ENCODE assay signal across 8 mouse cellular contexts in genomic region chr2:37442611-37443591, GRCm38 (mm10). TPM values are rescaled to one million over a fixed set of nuclear protein-coding genes. Genes with fewer than 3 reads are reported as not detected.
A peak's percentile ranks its signal among the peaks of the same experiment; 100 is the strongest.
DNase-seq lines count a peak whose midpoint lies in the region; ATAC-seq and TF ChIP-seq lines count a peak whose summit lies in the region.

Gene Zbtb26, minus strand, starts transcription at chr2:37443135.
Gene Zbtb6, minus strand, starts transcription at chr2:37443171.
Gene Rabgap1, plus strand, starts transcription at chr2:37443279.

- no peaks in the 10 kb centered on the region; the same call in 1 of the 2 replicates for H3K4me1 ChIP-seq in bone marrow, adult 2 months (ENCODE audit: control insufficient read depth, insufficient read depth, low read length)
- H3K4me1 ChIP-seq in embryonic facial prominence, embryonic 14.5 days (ENCODE audit: control insufficient read depth, insufficient read depth, low read length): peaks cover 16% of the 10 kb centered on the region
- H3K4me1 ChIP-seq in limb, embryonic 13.5 days: peaks cover 27% of the 10 kb centered on the region
- peaks cover 30% of the 10 kb centered on the region for H3K4me1 ChIP-seq in midbrain, embryonic 15.5 days

- H3K36me3 ChIP-seq in embryonic facial prominence, embryonic 14.5 days (ENCODE audit: control insufficient read depth, insufficient read depth, low read length): peaks cover 8% of the 10 kb centered on the region; the same call in 1 of the 2 replicates
- no peaks in the 10 kb centered on the region; the same call in 1 of the 2 replicates for H3K36me3 ChIP-seq in limb, embryonic 13.5 days
- no peaks in the 10 kb centered on the region for H3K36me3 ChIP-seq in midbrain, embryonic 15.5 days (replicated peaks)

- peak; percentile 98 for DNase-seq in A20 (ENCODE audit: low read depth, low spot score)
- DNase-seq in embryonic facial prominence, embryonic 14.5 days (ENCODE audit: low spot score): peak; percentile 98
- DNase-seq in heart, adult 8-10 months (ENCODE audit: low spot score): peak; percentile 98
- peak; percentile 97 for DNase-seq in kidney, adult 9 months
- peak; percentile 87 to 88 for DNase-seq in spleen, adult 18-20 months

- no peak; the same call in 1 of the 2 replicates for TF ChIP-seq POLR2A in bone marrow, adult 2 months (IDR thresholded peaks at IDR 0.05; ENCODE audit: borderline replicate concordance, control insufficient read depth, low read depth, low read length)

- H3K4me2 ChIP-seq in embryonic facial prominence, embryonic 14.5 days (ENCODE audit: low read depth, low read length): peak within 1 kb of the TSS; percentile 76
- peak within 1 kb of the TSS; percentile 77 for H3K4me2 ChIP-seq in limb, embryonic 13.5 days (replicated peaks)
- H3K4me2 ChIP-seq in midbrain, embryonic 15.5 days: peak within 1 kb of the TSS; percentile 62

- H3K9me3 ChIP-seq in embryonic facial prominence, embryonic 14.5 days (ENCODE audit: control insufficient read depth, low read length): no peaks in the 10 kb centered on the region
- no peaks in the 10 kb centered on the region for H3K9me3 ChIP-seq in limb, embryonic 13.5 days
- H3K9me3 ChIP-seq in midbrain, embryonic 15.5 days: no peaks in the 10 kb centered on the region

- H3K27me3 ChIP-seq in embryonic facial prominence, embryonic 14.5 days (replicated peaks; ENCODE audit: control insufficient read depth, insufficient read depth, low read length): no peaks in the 10 kb centered on the region
- H3K27me3 ChIP-seq in limb, embryonic 13.5 days: no peaks in the 10 kb centered on the region
- no peaks in the 10 kb centered on the region for H3K27me3 ChIP-seq in midbrain, embryonic 15.5 days (replicated peaks)

- WGBS in bone marrow, adult 2 months: under 1% methylated on average over 51 of the region's 51 CpGs
- under 1% methylated on average over 48 of the region's 51 CpGs for WGBS in embryonic facial prominence, embryonic 14.5 days
- WGBS in limb, embryonic 13.5 days: under 1% methylated on average over 51 of the region's 51 CpGs
- WGBS in midbrain, embryonic 15.5 days: under 1% methylated on average over 51 of the region's 51 CpGs

- peak within 1 kb of the TSS; percentile 92 for H3K4me3 ChIP-seq in bone marrow, adult 2 months (replicated peaks; ENCODE audit: control insufficient read depth, low read depth, low read length)
- peak within 1 kb of the TSS; percentile 72 for H3K4me3 ChIP-seq in embryonic facial prominence, embryonic 14.5 days (ENCODE audit: low read depth, low read length)
- H3K4me3 ChIP-seq in limb, embryonic 13.5 days: peak within 1 kb of the TSS; percentile 74
- H3K4me3 ChIP-seq in midbrain, embryonic 15.5 days: peak within 1 kb of the TSS; percentile 91

- TF ChIP-seq CTCF in bone marrow, adult 2 months (IDR thresholded peaks at IDR 0.05; ENCODE audit: control insufficient read depth, insufficient read depth, low read length): no peak

- peak within 1 kb of the TSS; percentile 92 for H3K9ac ChIP-seq in embryonic facial prominence, embryonic 14.5 days (ENCODE audit: low read depth, low read length)
- H3K9ac ChIP-seq in limb, embryonic 13.5 days: peak within 1 kb of the TSS; percentile 95
- peak within 1 kb of the TSS; percentile 96 for H3K9ac ChIP-seq in midbrain, embryonic 15.5 days

- peak within 1 kb of the TSS; percentile 60 for H3K27ac ChIP-seq in bone marrow, adult 2 months (ENCODE audit: control insufficient read depth, insufficient read depth, low read depth, low read length, poor library complexity)
- H3K27ac ChIP-seq in embryonic facial prominence, embryonic 14.5 days (replicated peaks; ENCODE audit: low read depth, low read length): peak within 1 kb of the TSS; percentile 87
- H3K27ac ChIP-seq in limb, embryonic 13.5 days: peak within 1 kb of the TSS; percentile 88
- H3K27ac ChIP-seq in midbrain, embryonic 15.5 days: peak within 1 kb of the TSS; percentile 90

- peak; percentile 99 for ATAC-seq in embryonic facial prominence, embryonic 14.5 days (ENCODE audit: low read depth)
- peak; percentile 99 for ATAC-seq in limb, embryonic 13.5 days (ENCODE audit: low FRiP score, low read depth)
- peak; percentile 99 for ATAC-seq in midbrain, embryonic 15.5 days (replicated peaks)

RNA-seq across cellular contexts. Expression of gene Zbtb26, which starts in this region (rescaled TPM):
- 1.3 and 2.6 TPM in 2 replicates for polyA plus RNA-seq in bone marrow, adult 2 months (2011; ENCODE audit: insufficient read depth, insufficient read length, low replicate concordance, missing spikeins)
- 6.2 and 6.6 TPM in 2 replicates for polyA plus RNA-seq in embryonic facial prominence, embryonic 14.5 days (2014; fragmentation: Nextera tagmentation; extraction: Ambion mirVana)
- 1 to 10 TPM; 3.2 to 4.8 (median 4.1) TPM for total RNA-seq in heart, adult 8-10 months (2022)
- 9.0 and 9.3 TPM in 2 replicates for polyA plus RNA-seq in limb, embryonic 13.5 days (2015; fragmentation: Nextera tagmentation; extraction: Ambion mirVana)
- polyA plus RNA-seq in midbrain, embryonic 15.5 days (2015; fragmentation: Nextera tagmentation; extraction: Ambion mirVana): 7.5 and 7.7 TPM in 2 replicates

RNA-seq across cellular contexts. Expression of gene Zbtb6, which starts in this region (rescaled TPM):
- polyA plus RNA-seq in bone marrow, adult 2 months (2011; ENCODE audit: insufficient read depth, insufficient read length, low replicate concordance, missing spikeins): 4.4 and 6.4 TPM in 2 replicates
- 4.1 and 4.8 TPM in 2 replicates for polyA plus RNA-seq in embryonic facial prominence, embryonic 14.5 days (2014; fragmentation: Nextera tagmentation; extraction: Ambion mirVana)
- 1 to 10 TPM; 3.6 to 4.3 (median 4.0) TPM for total RNA-seq in heart, adult 8-10 months (2022)
- polyA plus RNA-seq in limb, embryonic 13.5 days (2015; fragmentation: Nextera tagmentation; extraction: Ambion mirVana): 7.5 and 8.3 TPM in 2 replicates
- 15.6 and 17.5 TPM in 2 replicates for polyA plus RNA-seq in midbrain, embryonic 15.5 days (2015; fragmentation: Nextera tagmentation; extraction: Ambion mirVana)

RNA-seq across cellular contexts. Expression of gene Rabgap1, which starts in this region (rescaled TPM):
- polyA plus RNA-seq in bone marrow, adult 2 months (2011; ENCODE audit: insufficient read depth, insufficient read length, low replicate concordance, missing spikeins): 11.2 and 18.0 TPM in 2 replicates
- polyA plus RNA-seq in embryonic facial prominence, embryonic 14.5 days (2014; fragmentation: Nextera tagmentation; extraction: Ambion mirVana): 40.7 and 46.5 TPM in 2 replicates
- total RNA-seq in heart, adult 8-10 months (2022): 10 to 100 TPM; 38.9 to 46.1 (median 41.1) TPM
- polyA plus RNA-seq in limb, embryonic 13.5 days (2015; fragmentation: Nextera tagmentation; extraction: Ambion mirVana): 52.3 and 55.9 TPM in 2 replicates
- 51.6 and 52.7 TPM in 2 replicates for polyA plus RNA-seq in midbrain, embryonic 15.5 days (2015; fragmentation: Nextera tagmentation; extraction: Ambion mirVana)

Comparison
In these comparisons a context has a peak if more than half of its experiments do, and no peak if none do; other contexts are left out.
1. Peak in every context shown above with its lines: DNase-seq, ATAC-seq, H3K4me3 ChIP-seq and H3K27ac ChIP-seq.